Mouse (Mus musculus) hindbrain, embryonic 16.5 days (tissue): ENCODE results near the gene Afp. TPM values are rescaled to one million over a fixed set of nuclear protein-coding genes. Genes with fewer than 3 reads are reported as not detected.

Experiments used
- ATAC-seq: fragments of 200-750 bp; cut with Nextera tagmentation; 2 replicates; pipeline ENCODE4 v1.8.0; 2017; ENCODE audit warnings: moderate TSS enrichment, moderate library complexity
- H3K27ac ChIP-seq: fragments of 300-500 bp; sonication (generic); 2 replicates; pipeline ENCODE4 v1.5.1; 2014; ENCODE audit warnings: low read depth, mild to moderate bottlenecking, control low read depth, low read length, moderate library complexity
- H3K27me3 ChIP-seq: fragments of 300-500 bp; sonication (generic); replicated peaks from 2 replicates; pipeline ENCODE4 v1.6.1; 2014; ENCODE audit warnings: low read length; ENCODE audit not compliant: control insufficient read depth, insufficient read depth
- H3K36me3 ChIP-seq: fragments of 300-500 bp; sonication (generic); 2 replicates; pipeline ENCODE4 v1.6.1; 2014; ENCODE audit warnings: mild to moderate bottlenecking, low read length, moderate library complexity, mixed read lengths; ENCODE audit not compliant: control insufficient read depth, insufficient read depth
- H3K4me1 ChIP-seq: fragments of 300-500 bp; sonication (generic); 2 replicates; pipeline ENCODE4 v1.6.1; 2014; ENCODE audit warnings: low read depth, low read length; ENCODE audit not compliant: control insufficient read depth, insufficient read depth
- H3K4me2 ChIP-seq: fragments of 300-500 bp; sonication (generic); 2 replicates; pipeline ENCODE4 v1.6.1; 2014; ENCODE audit warnings: mild to moderate bottlenecking, low read length, control low read depth, moderate library complexity
- H3K4me3 ChIP-seq: fragments of 300-500 bp; sonication (generic); 2 replicates; pipeline ENCODE4 v1.5.1; 2014; ENCODE audit warnings: mild to moderate bottlenecking, low read length, control low read depth, moderate library complexity
- H3K9ac ChIP-seq: fragments of 300-500 bp; sonication (generic); 2 replicates; pipeline ENCODE4 v1.6.1; 2014; ENCODE audit warnings: low read depth, mild to moderate bottlenecking, control low read depth, low read length, moderate library complexity
- H3K9me3 ChIP-seq: fragments of 300-500 bp; sonication (generic); 2 replicates; pipeline ENCODE4 v1.6.1; 2014; ENCODE audit warnings: mild to moderate bottlenecking, low read length, moderate library complexity; ENCODE audit not compliant: control insufficient read depth
- WGBS: fragments of 180-500 bp; shearing (Covaris S2); extraction: QIAGEN DNeasy Blood & Tissue Kit; methylation state at CpG from one replicate; pipeline ENCODE4 v1.1.7; 2014; 5-methylcytosine and 5-hydroxymethylcytosine counted together
- polyA plus RNA-seq: library from polyadenylated mRNA; unstranded; fragments of >200 nt; fragmentation: Nextera tagmentation; extraction: Ambion mirVana; gene quantifications from 2 replicates; pipeline ENCODE4 v1.2.1, GENCODE M21; 2015

Afp gene
- polyA plus RNA-seq, 1 experiment from 2014 or later = 0.74 TPM

GRCm38 (mm10) chr5:90518356-90519100, 28.0 kb downstream of the Afp start, which contains the start of gene Afm:
TSS of gene Afm (plus strand) at chr5:90518932.
- 88% methylated on average over 6 of the region's 6 CpGs for WGBS
- Histone ChIP-seq H3K27me3 (no peaks in the 10 kb centered on the region), H3K9me3 (no peaks in the 10 kb centered on the region), H3K36me3 (no peaks in the 10 kb centered on the region), H3K4me1 (no peaks in the 10 kb centered on the region), H3K27ac (no peak within 1 kb of the TSS), H3K4me2 (no peak within 1 kb of the TSS), H3K4me3 (no peak within 1 kb of the TSS), H3K9ac (no peak within 1 kb of the TSS)
- ATAC-seq = no peak

- Histone ChIP-seq H3K4me3 (no peak overlapping the region), H3K4me2 (no peak overlapping the region), H3K4me1 (no peaks in the 10 kb centered on the region), H3K36me3 (no peaks in the 10 kb centered on the region), H3K27ac (no peak overlapping the region), H3K9ac (no peak overlapping the region), H3K27me3 (no peaks in the 10 kb centered on the region), H3K9me3 (no peaks in the 10 kb centered on the region)
- ATAC-seq = no peak
- 86% methylated on average over 8 of the region's 8 CpGs for WGBS
Observed at GRCm38 (mm10) chr5:90551191-90551590, 60.7 kb downstream of the Afp start.

- no peak for ATAC-seq
- Histone ChIP-seq H3K27ac (no peak overlapping the region), H3K27me3 (no peaks in the 10 kb centered on the region), H3K4me1 (no peaks in the 10 kb centered on the region), H3K9me3 (no peaks in the 10 kb centered on the region), H3K36me3 (no peaks in the 10 kb centered on the region), H3K9ac (no peak overlapping the region), H3K4me2 (no peak overlapping the region), H3K4me3 (no peak overlapping the region)
- whole genome bisulfite sequencing = 88% methylated on average over 3 of the region's 3 CpGs
Observed at GRCm38 (mm10) chr5:90556052-90556451, 65.5 kb downstream of the Afp start.

Other genes with a start within 250 kb of the Afp start
- 26.5 and 27.3 TPM in 2 replicates for gene Ankrd17, start 124.2 kb upstream of the Afp start, polyA plus RNA-seq
- 3.3 and 3.7 TPM in 2 replicates for gene Gm9958, start 123.5 kb upstream of the Afp start, polyA plus RNA-seq
- 0.07 TPM in 1 of 2 replicates, not detected in the other for gene Alb, start 29.8 kb upstream of the Afp start, polyA plus RNA-seq
- gene Afm, start 28.2 kb downstream of the Afp start, polyA plus RNA-seq = not detected in 2 replicates
- gene 5830473C10Rik, start 70.4 kb downstream of the Afp start, polyA plus RNA-seq = 0.06 and 0.12 TPM in 2 replicates
- gene Rassf6, start 149.9 kb downstream of the Afp start, polyA plus RNA-seq = 3.3 and 4.1 TPM in 2 replicates